Mouse (Mus musculus): ENCODE data around the gene Bcl2l14. TPM values are rescaled to one million over a fixed set of nuclear protein-coding genes. Genes with fewer than 3 reads are reported as not detected.

Bcl2l14 gene
- polyA plus RNA-seq, 1 experiment from 2014 or later, result 0.57 TPM

GRCm38 (mm10) chr6:134461175-134461574 lies 65.1 kb downstream of the Bcl2l14 start:
- ATAC-seq (ENCODE audit: insufficient number of reproducible peaks, low FRiP score, low TSS enrichment, low read depth), result no peak
- Histone ChIP-seq H3K9ac (ENCODE audit: low read length) (no peak overlapping the region), H3K9me3 (ENCODE audit: control insufficient read depth, low read length) (no peaks in the 10 kb centered on the region), H3K27ac (replicated peaks; ENCODE audit: low read depth, low read length) (no peak overlapping the region), H3K4me3 (ENCODE audit: low read depth, low read length) (no peak overlapping the region), H3K4me1 (ENCODE audit: control insufficient read depth, insufficient read depth, low read length) (no peaks in the 10 kb centered on the region), H3K27me3 (ENCODE audit: control insufficient read depth, insufficient read depth, low read length) (no peaks in the 10 kb centered on the region), H3K4me2 (ENCODE audit: low read depth, severe bottlenecking) (no peak overlapping the region), H3K36me3 (ENCODE audit: control insufficient read depth, insufficient read depth, low read length) (peaks cover 27% of the 10 kb centered on the region)
- WGBS, result 92% methylated on average over 6 of the region's 6 CpGs
- DNase-seq (ENCODE audit: low spot score), result no peak

GRCm38 (mm10) chr6:134466671-134467229 lies 70.6 kb downstream of the Bcl2l14 start:
- Histone ChIP-seq H3K4me2 (ENCODE audit: low read depth, severe bottlenecking) (no peak overlapping the region), H3K27me3 (ENCODE audit: control insufficient read depth, insufficient read depth, low read length) (no peaks in the 10 kb centered on the region), H3K27ac (replicated peaks; ENCODE audit: low read depth, low read length) (no peak overlapping the region), H3K4me1 (ENCODE audit: control insufficient read depth, insufficient read depth, low read length) (no peaks in the 10 kb centered on the region), H3K36me3 (ENCODE audit: control insufficient read depth, insufficient read depth, low read length) (peaks cover 12% of the 10 kb centered on the region; the same call in 1 of the 2 replicates), H3K9ac (ENCODE audit: low read length) (no peak overlapping the region), H3K4me3 (ENCODE audit: low read depth, low read length) (no peak overlapping the region), H3K9me3 (ENCODE audit: control insufficient read depth, low read length) (no peaks in the 10 kb centered on the region)
- ATAC-seq (ENCODE audit: insufficient number of reproducible peaks, low FRiP score, low TSS enrichment, low read depth) (no peak), DNase-seq (ENCODE audit: low spot score) (no peak)
- WGBS, result 85% methylated on average over 10 of the region's 10 CpGs

DNA sequence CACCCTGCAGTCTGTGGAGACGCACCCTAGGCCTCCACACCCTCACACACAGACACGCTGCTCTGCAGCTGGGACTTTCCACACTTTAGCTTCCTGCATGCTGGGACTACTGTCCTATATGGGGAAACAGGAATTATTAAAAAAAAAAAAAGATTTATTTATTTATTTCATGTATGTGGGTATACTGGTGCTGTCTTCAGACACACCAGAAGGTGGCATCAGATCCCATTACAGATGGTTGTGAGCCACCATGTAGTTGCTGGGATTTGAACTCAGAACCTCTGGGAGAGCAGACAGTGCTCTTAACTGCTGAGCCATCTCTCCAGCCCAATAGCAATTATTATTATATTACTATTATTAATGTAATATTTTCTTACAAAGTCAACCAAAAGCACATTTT lies 73.2 kb downstream of the Bcl2l14 start:
- ATAC-seq (ENCODE audit: insufficient number of reproducible peaks, low FRiP score, low TSS enrichment, low read depth) (no peak), DNase-seq (ENCODE audit: low spot score) (no peak)
- Histone ChIP-seq H3K9ac (ENCODE audit: low read length) (no peak overlapping the region), H3K9me3 (ENCODE audit: control insufficient read depth, low read length) (no peaks in the 10 kb centered on the region), H3K4me3 (ENCODE audit: low read depth, low read length) (no peak overlapping the region), H3K27me3 (ENCODE audit: control insufficient read depth, insufficient read depth, low read length) (no peaks in the 10 kb centered on the region), H3K4me2 (ENCODE audit: low read depth, severe bottlenecking) (no peak overlapping the region), H3K27ac (replicated peaks; ENCODE audit: low read depth, low read length) (no peak overlapping the region), H3K36me3 (ENCODE audit: control insufficient read depth, insufficient read depth, low read length) (peaks cover 8% of the 10 kb centered on the region; the same call in 1 of the 2 replicates), H3K4me1 (ENCODE audit: control insufficient read depth, insufficient read depth, low read length) (peaks cover 2% of the 10 kb centered on the region; the same call in 1 of the 2 replicates)
- WGBS, result 98% methylated on average over 2 of the region's 2 CpGs

DNA sequence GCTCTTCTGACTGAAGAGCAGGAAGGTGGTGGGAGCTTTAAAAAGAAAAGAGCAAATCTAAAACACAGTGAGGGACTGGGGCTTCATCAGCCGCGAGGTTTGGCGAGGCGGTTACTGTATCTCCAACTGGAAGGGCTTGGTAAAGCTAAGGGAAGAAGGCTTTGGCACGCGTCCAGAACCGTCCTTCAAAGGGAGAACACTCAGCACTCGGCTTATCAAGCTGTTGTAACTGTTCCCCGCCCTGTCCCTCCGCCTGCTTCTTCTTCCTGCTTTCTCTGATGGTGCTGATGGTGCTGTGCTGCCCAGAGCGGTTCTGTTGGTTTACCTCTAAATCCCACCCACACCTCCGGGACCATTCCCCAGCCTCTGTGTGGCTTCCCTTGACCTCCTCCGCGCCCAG lies 74.7 kb downstream of the Bcl2l14 start:
- Histone ChIP-seq H3K27ac (replicated peaks; ENCODE audit: low read depth, low read length) (no peak overlapping the region), H3K4me1 (ENCODE audit: control insufficient read depth, insufficient read depth, low read length) (peaks cover 2% of the 10 kb centered on the region; the same call in 1 of the 2 replicates), H3K4me3 (ENCODE audit: low read depth, low read length) (no peak overlapping the region), H3K36me3 (ENCODE audit: control insufficient read depth, insufficient read depth, low read length) (peaks cover 6% of the 10 kb centered on the region; the same call in 1 of the 2 replicates), H3K9me3 (ENCODE audit: control insufficient read depth, low read length) (no peaks in the 10 kb centered on the region), H3K27me3 (ENCODE audit: control insufficient read depth, insufficient read depth, low read length) (no peaks in the 10 kb centered on the region), H3K9ac (ENCODE audit: low read length) (no peak overlapping the region), H3K4me2 (ENCODE audit: low read depth, severe bottlenecking) (no peak overlapping the region)
- 87% methylated on average over 14 of the region's 14 CpGs for WGBS
- no peak for DNase-seq (ENCODE audit: low spot score)
- ATAC-seq (ENCODE audit: insufficient number of reproducible peaks, low FRiP score, low TSS enrichment, low read depth), result no peak

GRCm38 (mm10) chr6:134473143-134473561 lies 77.0 kb downstream of the Bcl2l14 start:
- Histone ChIP-seq H3K27ac (replicated peaks; ENCODE audit: low read depth, low read length) (no peak overlapping the region), H3K9me3 (ENCODE audit: control insufficient read depth, low read length) (no peaks in the 10 kb centered on the region), H3K4me2 (ENCODE audit: low read depth, severe bottlenecking) (no peak overlapping the region), H3K4me1 (ENCODE audit: control insufficient read depth, insufficient read depth, low read length) (peaks cover 2% of the 10 kb centered on the region; the same call in 1 of the 2 replicates), H3K36me3 (ENCODE audit: control insufficient read depth, insufficient read depth, low read length) (peaks cover 6% of the 10 kb centered on the region; the same call in 1 of the 2 replicates), H3K9ac (ENCODE audit: low read length) (no peak overlapping the region), H3K4me3 (ENCODE audit: low read depth, low read length) (no peak overlapping the region), H3K27me3 (ENCODE audit: control insufficient read depth, insufficient read depth, low read length) (no peaks in the 10 kb centered on the region)
- peak; percentile 59; the same call in 1 of the 2 replicates for ATAC-seq (ENCODE audit: insufficient number of reproducible peaks, low FRiP score, low TSS enrichment, low read depth)
- DNase-seq (ENCODE audit: low spot score), result peak; percentile 31
- 48% methylated on average over 7 of the region's 7 CpGs for WGBS

DNA sequence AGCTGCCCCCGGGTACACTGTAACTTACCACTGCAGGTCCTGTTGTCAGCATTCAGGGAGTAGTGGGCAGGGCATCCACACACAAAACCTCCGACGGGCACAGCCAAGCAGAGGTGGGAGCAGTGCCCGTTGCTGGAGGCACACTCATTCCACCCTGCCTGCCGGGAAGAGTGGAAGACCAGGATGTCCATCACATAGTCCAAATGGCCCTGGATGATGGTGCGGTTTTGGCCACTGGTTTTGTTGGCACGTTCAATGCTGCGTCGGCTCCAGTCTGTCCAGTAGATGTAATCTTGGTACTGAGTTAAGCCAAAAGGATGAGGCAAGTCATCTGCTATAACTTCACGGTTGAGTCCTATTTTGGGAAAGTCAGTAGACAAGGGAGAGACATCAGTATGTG lies 83.4 kb downstream of the Bcl2l14 start:
- Histone ChIP-seq H3K4me1 (ENCODE audit: control insufficient read depth, insufficient read depth, low read length) (no peaks in the 10 kb centered on the region), H3K27ac (replicated peaks; ENCODE audit: low read depth, low read length) (no peak overlapping the region), H3K9ac (ENCODE audit: low read length) (no peak overlapping the region), H3K27me3 (ENCODE audit: control insufficient read depth, insufficient read depth, low read length) (no peaks in the 10 kb centered on the region), H3K4me2 (ENCODE audit: low read depth, severe bottlenecking) (no peak overlapping the region), H3K36me3 (ENCODE audit: control insufficient read depth, insufficient read depth, low read length) (peaks cover 7% of the 10 kb centered on the region), H3K9me3 (ENCODE audit: control insufficient read depth, low read length) (no peaks in the 10 kb centered on the region), H3K4me3 (ENCODE audit: low read depth, low read length) (no peak overlapping the region)
- ATAC-seq (ENCODE audit: insufficient number of reproducible peaks, low FRiP score, low TSS enrichment, low read depth) (no peak), DNase-seq (ENCODE audit: low spot score) (no peak)
- WGBS, result 93% methylated on average over 10 of the region's 10 CpGs

DNA sequence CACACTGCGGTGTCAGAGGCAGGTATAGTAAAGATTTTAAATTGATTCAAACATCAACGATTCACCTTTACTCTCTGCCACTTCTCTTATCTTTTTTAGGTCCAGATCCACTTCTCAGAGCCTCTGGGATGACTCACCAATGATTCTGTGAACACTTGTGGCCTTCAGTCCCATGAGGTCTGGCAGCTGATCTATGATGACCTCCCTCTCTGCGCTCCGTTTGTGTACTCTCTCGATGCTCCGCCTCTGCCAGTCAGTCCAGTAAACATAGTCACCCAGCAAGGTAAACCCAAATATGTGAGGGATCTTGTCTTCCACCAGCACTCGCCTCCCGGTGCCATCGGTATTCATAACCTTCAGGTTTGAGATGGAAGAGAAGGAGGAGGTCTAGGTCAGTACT lies 90.2 kb downstream of the Bcl2l14 start:
- H3K9ac ChIP-seq (ENCODE audit: low read length), result no peak overlapping the region
- no peak overlapping the region for H3K4me2 ChIP-seq (ENCODE audit: low read depth, severe bottlenecking)
- no peaks in the 10 kb centered on the region for H3K4me1 ChIP-seq (ENCODE audit: control insufficient read depth, insufficient read depth, low read length)
- no peak for ATAC-seq (ENCODE audit: insufficient number of reproducible peaks, low FRiP score, low TSS enrichment, low read depth)
- peaks cover 3% of the 10 kb centered on the region for H3K36me3 ChIP-seq (ENCODE audit: control insufficient read depth, insufficient read depth, low read length)
- no peaks in the 10 kb centered on the region for H3K9me3 ChIP-seq (ENCODE audit: control insufficient read depth, low read length)
- DNase-seq (ENCODE audit: low spot score), result no peak
- H3K27ac ChIP-seq (replicated peaks; ENCODE audit: low read depth, low read length), result no peak overlapping the region
- WGBS, result 95% methylated on average over 9 of the region's 9 CpGs
- H3K27me3 ChIP-seq (ENCODE audit: control insufficient read depth, insufficient read depth, low read length), result no peaks in the 10 kb centered on the region
- no peak overlapping the region for H3K4me3 ChIP-seq (ENCODE audit: low read depth, low read length)
